Mouse (Mus musculus) heart, embryonic 13.5 days (tissue): ENCODE results near the gene Mettl8. TPM values are rescaled to one million over a fixed set of nuclear protein-coding genes. Genes with fewer than 3 reads are reported as not detected.
A peak's percentile ranks its signal among the peaks of the same experiment; 100 is the strongest.

ENCODE experiments used
- ATAC-seq: fragments of 200-750 bp; cut with Nextera tagmentation; 2 replicates; pipeline ENCODE4 v1.8.0; 2017; ENCODE audit warnings: moderate TSS enrichment; ENCODE audit not compliant: insufficient number of reproducible peaks, low FRiP score, low TSS enrichment; ENCODE audit errors: extremely low read depth
- H3K27ac ChIP-seq: fragments of 300-500 bp; sonication (generic); replicated peaks from 2 replicates; pipeline ENCODE4 v1.5.1; 2015; ENCODE audit warnings: moderate library complexity, mild to moderate bottlenecking, inconsistent platforms
- H3K27me3 ChIP-seq: fragments of 300-500 bp; sonication (generic); replicated peaks from 2 replicates; pipeline ENCODE4 v1.6.1; 2015; ENCODE audit warnings: mild to moderate bottlenecking, inconsistent platforms
- H3K36me3 ChIP-seq: fragments of 300-500 bp; sonication (generic); 2 replicates; pipeline ENCODE4 v1.6.1; 2015; ENCODE audit warnings: mild to moderate bottlenecking, inconsistent platforms
- H3K4me1 ChIP-seq: fragments of 300-500 bp; sonication (generic); 2 replicates; pipeline ENCODE4 v1.6.1; 2015; ENCODE audit warnings: inconsistent platforms
- H3K4me2 ChIP-seq: fragments of 300-500 bp; sonication (generic); 2 replicates; pipeline ENCODE4 v1.6.1; 2015; ENCODE audit warnings: inconsistent platforms, mild to moderate bottlenecking, moderate library complexity
- H3K4me3 ChIP-seq: fragments of 300-500 bp; sonication (generic); 2 replicates; pipeline ENCODE4 v1.5.1; 2015; ENCODE audit warnings: moderate library complexity, mild to moderate bottlenecking, inconsistent platforms
- H3K9ac ChIP-seq: fragments of 300-500 bp; sonication (generic); 2 replicates; pipeline ENCODE4 v1.6.1; 2015; ENCODE audit warnings: inconsistent platforms, mild to moderate bottlenecking, moderate library complexity
- H3K9me3 ChIP-seq: fragments of 300-500 bp; sonication (generic); 2 replicates; pipeline ENCODE4 v1.6.1; 2016; ENCODE audit warnings: inconsistent platforms
- WGBS: fragments of 180-500 bp; shearing (Covaris S2); methylation state at CpG from one replicate; pipeline ENCODE4 v1.1.7; 2015; ENCODE audit warnings: mixed read lengths; 5-methylcytosine and 5-hydroxymethylcytosine counted together
- polyA plus RNA-seq: library from polyadenylated mRNA; unstranded; fragments of >200 nt; fragmentation: Nextera tagmentation; extraction: Ambion mirVana; gene quantifications from 2 replicates; pipeline ENCODE4 v1.2.1, GENCODE M21; 2015

Gene Mettl8
- polyA plus RNA-seq, 1 experiment from 2014 or later = 9.4 TPM

DNA sequence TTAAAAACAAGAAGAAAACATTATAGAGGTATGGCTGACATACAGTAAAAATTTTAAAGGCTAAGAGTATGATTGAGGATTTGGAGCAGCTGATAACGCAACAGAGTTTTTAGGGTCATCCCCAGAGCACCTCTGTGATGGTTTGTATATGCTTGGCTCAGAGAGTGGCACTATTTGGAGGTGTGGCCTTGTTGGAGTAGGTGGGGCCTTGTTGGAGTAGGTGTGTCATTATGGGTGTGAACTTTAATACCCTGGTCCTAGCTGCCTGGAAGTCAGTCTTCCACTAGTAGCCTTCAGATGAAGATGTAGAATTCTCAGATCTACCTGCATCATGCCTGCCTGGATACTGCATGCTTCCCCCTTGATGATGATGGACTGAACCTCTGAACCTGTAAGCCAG is 131.3 kb downstream of the Mettl8 start:
- H3K27me3 ChIP-seq = no peaks in the 10 kb centered on the region
- 79% methylated on average over 1 of the region's 1 CpGs for WGBS
- H3K9me3 ChIP-seq = no peaks in the 10 kb centered on the region
- H3K4me2 ChIP-seq = no peak overlapping the region
- H3K27ac ChIP-seq = no peak overlapping the region
- ATAC-seq = no peak
- no peak overlapping the region for H3K4me3 ChIP-seq
- peaks cover 21% of the 10 kb centered on the region for H3K4me1 ChIP-seq
- no peak overlapping the region for H3K9ac ChIP-seq
- H3K36me3 ChIP-seq = no peaks in the 10 kb centered on the region

DNA sequence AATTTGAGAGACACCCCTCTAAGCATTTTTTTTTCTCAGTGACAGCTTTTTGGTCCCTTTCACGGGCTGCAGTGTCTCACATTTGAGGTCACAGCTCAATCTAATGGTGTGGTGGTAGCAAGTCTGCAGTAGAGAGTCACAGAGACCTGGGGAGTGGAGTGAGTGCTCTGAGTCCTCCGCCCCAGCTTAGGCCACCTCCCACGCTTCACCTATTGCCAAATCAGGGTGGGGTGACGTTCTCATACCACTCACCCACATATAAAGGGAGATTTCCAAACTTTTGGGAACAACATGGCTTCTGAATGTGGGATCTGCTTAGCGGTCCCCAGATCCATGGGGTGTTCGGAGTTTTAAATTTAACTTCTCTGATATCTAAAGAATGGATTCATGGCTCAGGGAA is 132.6 kb downstream of the Mettl8 start:
- H3K36me3 ChIP-seq = no peaks in the 10 kb centered on the region
- H3K9me3 ChIP-seq = no peaks in the 10 kb centered on the region
- no peak overlapping the region for H3K9ac ChIP-seq
- H3K27me3 ChIP-seq = no peaks in the 10 kb centered on the region
- peaks cover 21% of the 10 kb centered on the region for H3K4me1 ChIP-seq
- H3K4me2 ChIP-seq = 0 out of 2 replicates have a peak overlapping the region, but pooled peaks have one; percentile 20
- no peak for ATAC-seq
- H3K4me3 ChIP-seq = no peak overlapping the region
- 73% methylated on average over 6 of the region's 6 CpGs for WGBS
- H3K27ac ChIP-seq = no peak overlapping the region

DNA sequence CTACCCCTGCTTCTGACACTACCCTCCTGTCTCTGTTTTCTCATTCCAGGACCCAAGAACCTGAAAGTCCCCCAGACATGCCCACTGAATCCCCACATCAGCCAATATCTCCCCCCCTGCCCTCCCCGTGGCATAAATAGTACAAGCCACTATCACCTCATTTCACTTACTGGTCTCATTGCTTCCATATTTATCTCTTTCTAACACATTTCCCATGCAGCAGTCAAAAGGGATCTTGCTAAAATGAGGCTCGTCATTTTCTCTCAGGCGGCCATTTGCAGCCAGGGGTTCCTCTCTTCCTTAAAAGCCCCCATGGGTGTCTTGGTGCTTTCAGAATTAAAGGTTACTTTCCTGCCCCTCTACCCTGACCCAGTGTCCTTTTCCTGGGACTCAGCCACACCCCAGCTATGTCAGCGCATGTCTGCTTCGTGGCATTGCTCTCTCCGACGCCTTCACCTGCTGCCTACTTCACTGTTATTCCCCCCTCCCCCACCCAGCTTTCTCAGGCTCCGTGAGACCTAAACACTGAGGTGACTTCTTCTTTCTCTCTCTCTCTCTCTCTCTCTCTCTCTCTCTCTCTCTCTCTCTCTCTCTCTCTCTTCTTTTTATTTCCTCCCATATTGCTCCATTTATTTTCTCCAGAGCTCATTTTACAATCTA is 134.3 kb downstream of the Mettl8 start:
- Histone ChIP-seq H3K9me3 (no peaks in the 10 kb centered on the region), H3K9ac (no peak overlapping the region), H3K27ac (no peak overlapping the region), H3K4me3 (no peak overlapping the region), H3K27me3 (no peaks in the 10 kb centered on the region), H3K4me1 (peaks cover 21% of the 10 kb centered on the region), H3K36me3 (no peaks in the 10 kb centered on the region), H3K4me2 (peak overlapping the region; percentile 53)
- ATAC-seq = no peak
- WGBS = 30% methylated on average over 8 of the region's 8 CpGs

DNA sequence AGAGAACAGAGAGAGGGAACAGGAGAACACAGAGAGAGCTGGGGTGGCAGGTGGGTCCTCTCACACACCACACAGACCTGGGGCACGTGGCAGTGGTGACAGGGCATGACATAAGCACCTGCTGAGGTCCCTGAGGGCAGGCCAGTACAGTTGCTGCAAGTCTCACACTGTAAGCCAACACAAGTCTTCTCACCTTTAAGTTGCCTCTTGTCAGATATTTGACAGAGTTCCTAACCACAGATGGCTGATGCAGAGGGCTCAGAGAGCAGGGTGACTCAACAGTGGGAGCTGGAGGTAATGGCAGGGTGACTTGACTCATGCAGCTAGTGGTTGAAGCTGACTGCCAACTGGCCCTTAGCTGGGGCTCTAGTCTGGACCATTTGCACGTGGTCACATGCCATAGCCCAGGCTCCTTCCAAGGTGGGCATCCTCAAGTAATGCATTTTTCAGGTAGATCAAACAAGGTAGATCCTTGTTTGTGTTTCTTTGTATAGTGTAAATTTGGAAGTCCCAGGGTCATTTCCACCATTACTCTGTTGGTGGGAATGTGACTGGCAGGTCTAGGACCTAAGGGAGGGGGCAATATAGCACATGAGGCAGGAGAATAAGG is 135.4 kb downstream of the Mettl8 start:
- Histone ChIP-seq H3K9me3 (no peaks in the 10 kb centered on the region), H3K36me3 (no peaks in the 10 kb centered on the region), H3K27ac (no peak overlapping the region), H3K27me3 (no peaks in the 10 kb centered on the region), H3K4me2 (no peak overlapping the region), H3K9ac (no peak overlapping the region), H3K4me3 (no peak overlapping the region), H3K4me1 (peaks cover 21% of the 10 kb centered on the region)
- no peak for ATAC-seq
- WGBS = 56% methylated on average over 2 of the region's 2 CpGs

DNA sequence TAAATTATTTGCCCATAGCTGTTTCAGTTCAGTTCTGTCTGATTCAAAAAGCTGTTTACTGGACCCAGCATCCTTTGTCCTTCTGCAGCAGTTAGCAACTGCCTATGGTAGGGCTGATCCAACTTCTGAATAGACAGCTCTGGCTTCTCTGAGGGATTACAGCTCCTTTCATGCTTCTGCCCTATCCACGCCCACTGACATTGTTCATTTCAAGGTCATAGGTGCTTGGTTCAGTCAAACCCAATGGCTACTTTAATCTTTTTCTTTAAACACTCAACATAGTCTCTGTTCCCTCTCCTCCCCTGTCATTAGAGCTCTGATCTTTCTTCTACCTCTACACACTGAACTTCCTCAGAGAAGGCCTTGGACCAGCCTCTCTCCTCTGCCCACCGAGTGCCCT is 136.9 kb downstream of the Mettl8 start:
- Histone ChIP-seq H3K4me1 (peaks cover 19% of the 10 kb centered on the region), H3K4me2 (no peak overlapping the region), H3K27ac (no peak overlapping the region), H3K9me3 (no peaks in the 10 kb centered on the region), H3K27me3 (no peaks in the 10 kb centered on the region), H3K9ac (no peak overlapping the region), H3K4me3 (no peak overlapping the region), H3K36me3 (no peaks in the 10 kb centered on the region)
- 80% methylated on average over 2 of the region's 2 CpGs for WGBS
- no peak for ATAC-seq

Other genes with a start within 250 kb of the Mettl8 start
- 18.0 and 18.8 TPM in 2 replicates for gene Tlk1, start 229.9 kb downstream of the Mettl8 start, polyA plus RNA-seq
- 17.7 and 18.7 TPM in 2 replicates for gene Dcaf17, start 255 bp downstream of the Mettl8 start, polyA plus RNA-seq
- gene Cybrd1, start 62.3 kb upstream of the Mettl8 start, polyA plus RNA-seq = 1.7 TPM in 2 replicates
- gene Dync1i2, start 156.1 kb upstream of the Mettl8 start, polyA plus RNA-seq = 59.5 and 64.8 TPM in 2 replicates